Mouse (Mus musculus) skeletal muscle tissue, postnatal 0 days (tissue): ENCODE data around the gene Gm28827. TPM values are rescaled to one million over a fixed set of nuclear protein-coding genes. Genes with fewer than 3 reads are reported as not detected.

Source experiments
- polyA plus RNA-seq: library from polyadenylated mRNA; unstranded; fragments of >200 nt; fragmentation: Nextera tagmentation; extraction: Ambion mirVana; gene quantifications from 2 replicates; pipeline ENCODE4 v1.2.1, GENCODE M21; 2015

The Gm28827 gene
- not detected in 2 replicates for polyA plus RNA-seq

DNA sequence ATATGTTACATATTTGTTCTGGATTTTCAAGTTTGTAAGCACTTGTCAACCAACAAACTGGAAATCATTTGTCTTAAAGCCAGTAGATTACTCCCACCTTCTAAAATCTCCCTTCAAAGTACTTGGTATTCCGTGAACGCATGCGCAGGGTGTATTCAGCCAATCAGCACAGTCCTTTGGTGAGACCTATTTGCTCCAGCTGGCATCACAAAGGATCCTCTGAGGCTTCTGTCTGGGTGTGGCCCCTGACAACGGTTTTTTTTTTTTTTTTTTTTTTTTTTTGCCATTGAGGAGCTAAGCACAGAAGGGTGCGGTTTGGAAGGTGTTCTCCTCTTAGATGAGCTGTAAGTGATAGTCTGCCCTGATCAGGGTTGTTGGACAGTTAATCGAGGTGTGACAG is at the start of gene Gm28827:
Gm28827 (plus strand) TSS at position 301 of the 400 bp plus-strand sequence.

